Mouse (Mus musculus) embryo, embryonic 10.5 days (tissue): ENCODE data around the gene Prokr1.

Experiments
- DNase-seq: peaks from one replicate; pipeline ENCODE4 v3.0.0-alpha.2; 2015; ENCODE audit warnings: low spot score

Gene Prokr1

GRCm38 (mm10) chr6:87567686-87568593 lies 22.6 kb downstream of the Prokr1 start:
- no peak for DNase-seq

DNA sequence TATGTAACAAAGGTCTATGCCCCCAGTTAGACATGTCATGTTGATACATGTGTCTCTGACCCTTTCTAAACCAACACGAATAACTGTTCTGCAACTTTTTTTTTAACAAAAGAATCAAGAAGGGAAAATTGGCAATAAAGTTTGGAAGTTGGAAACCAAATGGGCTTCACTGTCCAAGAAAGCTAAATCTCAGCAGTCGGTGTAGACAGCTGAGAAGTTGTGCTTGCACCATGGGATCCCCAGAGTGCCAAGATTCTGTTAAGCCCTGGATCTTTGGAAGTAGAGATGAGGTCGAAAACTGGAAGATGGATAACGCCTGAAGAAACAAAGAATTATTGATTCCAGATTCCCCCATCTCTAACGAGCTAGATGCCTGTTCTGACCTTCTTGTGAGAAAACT lies 25.4 kb downstream of the Prokr1 start:
- no peak for DNase-seq

GRCm38 (mm10) chr6:87564356-87564755 lies 26.2 kb downstream of the Prokr1 start:
- no peak for DNase-seq

DNA sequence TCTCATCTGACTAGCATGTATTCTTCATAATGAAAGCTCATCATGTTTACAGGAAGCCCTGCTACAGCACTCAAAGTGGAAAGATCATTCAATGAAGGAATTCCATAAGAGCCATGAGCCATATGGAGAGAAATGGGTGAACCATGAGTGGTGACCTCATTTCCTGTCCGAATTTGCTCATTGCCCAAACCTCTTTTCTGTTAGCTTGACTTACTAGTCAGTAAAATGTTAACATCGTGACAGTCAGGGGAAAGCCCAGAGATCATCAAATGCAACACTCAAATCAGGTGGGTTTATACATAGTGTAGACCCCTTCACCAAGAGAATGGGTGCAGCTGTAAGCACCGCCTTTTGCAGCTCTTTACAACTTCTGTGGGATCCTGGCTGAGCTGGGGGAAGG lies 36.8 kb downstream of the Prokr1 start:
- DNase-seq = no peak

DNA sequence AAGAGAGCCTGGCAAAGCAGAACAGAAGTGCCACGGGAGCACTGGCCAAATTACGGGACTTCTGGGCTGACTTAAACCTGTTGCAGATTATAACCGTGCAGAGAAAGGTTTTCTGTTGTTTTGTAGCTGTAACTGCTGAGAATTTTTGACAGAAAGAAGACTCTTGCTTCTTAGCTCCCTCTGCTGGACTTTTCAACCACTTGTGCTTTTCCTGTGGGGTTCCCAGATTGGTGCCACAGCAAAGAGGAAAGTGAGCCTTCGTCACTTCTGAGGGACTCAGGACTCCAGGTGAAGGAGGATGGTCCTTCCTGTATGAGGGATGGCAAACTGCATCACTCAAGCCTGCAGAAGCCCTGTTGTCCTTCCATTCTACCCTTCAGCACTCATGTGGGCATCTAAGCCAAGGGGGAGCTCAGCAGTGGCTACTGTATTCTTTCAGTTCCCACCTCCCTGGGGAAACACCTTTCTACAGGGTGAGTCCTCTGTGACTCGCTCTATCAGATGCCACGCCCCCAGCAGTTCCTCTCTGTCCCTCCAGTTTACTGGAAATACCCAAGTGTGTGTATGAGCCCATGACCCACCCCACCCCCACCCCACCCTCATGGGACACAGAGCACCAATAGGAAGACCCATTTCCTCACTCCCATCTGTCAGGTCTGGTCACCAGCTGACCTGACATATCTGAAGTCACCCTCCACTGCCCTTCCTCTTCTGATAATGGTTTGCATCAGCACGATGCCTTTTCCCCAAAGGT lies 38.3 kb downstream of the Prokr1 start:
- DNase-seq = peak; percentile 38

- no peak for DNase-seq
These were observed 42.7 kb downstream of the Prokr1 start for GRCm38 (mm10) chr6:87547836-87548235.

DNA sequence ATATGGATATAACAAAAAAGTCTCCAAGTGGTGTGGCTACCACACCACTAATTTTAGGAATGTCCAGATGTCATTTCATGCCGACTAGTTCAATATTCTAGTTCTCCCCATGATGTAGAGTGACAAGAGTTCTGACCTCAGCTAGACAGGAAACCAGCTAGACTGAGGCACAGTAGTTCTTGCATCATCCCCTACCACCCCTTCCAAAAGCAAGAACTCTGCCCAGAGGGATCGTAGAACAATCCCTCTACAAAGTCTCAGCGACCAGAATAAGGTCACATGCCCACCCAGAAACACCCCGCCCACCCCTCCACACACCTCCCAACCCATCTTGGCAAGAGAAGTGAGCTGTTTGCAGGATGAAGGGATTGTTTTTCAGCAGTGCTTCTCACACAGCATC lies 43.1 kb downstream of the Prokr1 start:
- no peak for DNase-seq

DNA sequence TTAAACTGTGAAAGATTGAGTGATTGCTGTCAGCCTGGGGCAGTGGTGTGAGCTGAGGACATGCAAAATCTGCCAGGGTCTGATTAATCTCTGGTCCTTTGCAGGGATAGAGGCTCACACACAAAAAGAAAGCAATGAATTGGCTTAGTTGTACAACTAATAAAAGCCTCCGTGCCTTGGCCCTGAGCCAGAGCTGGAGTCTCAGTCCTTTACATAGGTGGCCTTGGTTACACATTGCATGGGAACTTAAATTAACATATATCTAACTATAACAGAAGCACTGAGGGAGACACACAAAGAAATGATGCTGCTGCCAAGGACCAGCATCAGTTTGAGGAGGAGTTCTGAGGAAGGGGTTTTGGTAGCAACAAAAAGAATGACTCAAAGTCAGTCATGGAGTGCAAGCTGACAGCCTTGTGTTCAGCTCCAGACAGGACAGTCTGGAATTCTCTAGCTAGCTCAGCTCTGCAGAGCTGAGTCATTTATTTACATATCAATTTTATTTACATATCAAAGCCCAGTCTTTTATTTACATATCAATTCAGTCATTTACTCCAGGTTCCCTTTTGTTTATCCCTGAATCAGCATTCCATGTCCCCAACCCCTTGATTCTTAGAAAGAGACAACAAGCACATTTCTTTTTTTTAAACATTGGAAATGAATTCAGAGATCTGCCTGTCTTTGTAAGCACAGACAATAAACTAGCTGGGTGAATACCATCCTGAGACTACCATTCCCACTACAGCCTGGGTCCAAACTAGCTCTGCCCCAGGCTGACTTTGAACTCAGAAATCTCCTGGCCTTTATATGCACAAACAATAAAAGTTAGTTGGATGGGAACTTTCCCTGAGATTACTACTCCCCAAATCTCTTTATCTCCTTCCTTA lies 45.0 kb downstream of the Prokr1 start:
- DNase-seq = peak; percentile 40

DNA sequence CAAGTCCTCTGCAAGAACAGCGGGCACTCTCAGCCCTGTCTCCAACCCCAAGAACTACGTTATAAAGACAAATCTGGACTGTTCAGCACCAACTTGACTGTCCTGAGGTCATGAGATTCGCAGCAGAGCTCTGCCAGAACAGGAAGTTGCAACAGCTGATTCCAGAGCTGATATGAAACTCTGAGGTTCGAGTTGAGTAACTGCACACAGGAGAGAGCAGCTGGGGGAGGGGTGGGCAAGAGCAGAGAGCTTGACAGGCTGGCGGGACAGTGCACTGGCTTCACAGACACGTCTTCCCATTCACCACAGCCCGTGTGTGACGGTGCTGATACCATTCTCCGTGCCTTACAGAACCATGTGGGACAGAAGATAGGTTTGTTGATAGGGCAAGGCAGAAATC lies 48.5 kb downstream of the Prokr1 start:
- peak; percentile 18 for DNase-seq

GRCm38 (mm10) chr6:87541171-87541571 lies 49.4 kb downstream of the Prokr1 start:
- no peak for DNase-seq

DNA sequence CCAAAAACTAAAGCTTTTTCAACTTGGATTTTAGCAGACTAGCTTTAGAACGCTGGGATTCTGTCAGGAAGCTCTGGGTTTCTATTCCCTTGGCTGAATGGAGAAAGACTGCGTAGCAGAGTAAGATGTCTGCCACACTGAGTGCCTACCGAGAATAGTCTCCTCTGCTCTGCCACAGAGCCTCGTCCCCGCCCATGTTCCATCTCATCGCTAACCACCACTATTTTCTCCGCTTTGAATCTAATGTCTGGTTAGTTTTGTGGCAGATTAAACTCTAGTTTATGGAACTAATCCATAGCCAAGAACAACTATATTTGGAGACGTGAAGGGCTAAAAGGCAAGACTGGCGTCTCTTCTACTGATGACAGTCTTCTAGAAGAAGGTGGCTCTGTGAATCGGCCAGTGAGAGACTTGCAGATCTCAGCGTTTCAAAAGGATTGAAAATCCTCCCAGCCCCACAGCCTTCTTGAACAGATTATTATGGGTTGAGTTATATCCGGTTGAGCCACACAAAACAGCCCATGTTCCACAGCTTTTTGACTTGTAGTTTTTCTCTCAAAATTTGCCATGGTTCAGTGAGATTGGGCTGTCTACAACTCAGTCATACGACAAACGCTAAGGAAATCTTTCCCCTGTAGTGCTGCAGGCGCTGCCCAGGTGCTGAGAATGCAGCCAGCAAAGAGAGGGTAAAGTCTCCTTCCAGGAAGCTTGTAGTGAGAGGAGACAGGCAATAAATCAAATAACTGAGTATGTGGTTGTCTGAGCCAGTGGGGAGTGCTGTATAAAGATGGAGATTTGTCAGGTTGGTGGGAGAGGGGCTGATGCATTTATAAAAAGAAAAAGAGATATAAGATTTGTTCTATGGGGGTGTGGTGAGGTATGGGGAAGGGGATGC lies 51.9 kb downstream of the Prokr1 start:
- no peak for DNase-seq

DNA sequence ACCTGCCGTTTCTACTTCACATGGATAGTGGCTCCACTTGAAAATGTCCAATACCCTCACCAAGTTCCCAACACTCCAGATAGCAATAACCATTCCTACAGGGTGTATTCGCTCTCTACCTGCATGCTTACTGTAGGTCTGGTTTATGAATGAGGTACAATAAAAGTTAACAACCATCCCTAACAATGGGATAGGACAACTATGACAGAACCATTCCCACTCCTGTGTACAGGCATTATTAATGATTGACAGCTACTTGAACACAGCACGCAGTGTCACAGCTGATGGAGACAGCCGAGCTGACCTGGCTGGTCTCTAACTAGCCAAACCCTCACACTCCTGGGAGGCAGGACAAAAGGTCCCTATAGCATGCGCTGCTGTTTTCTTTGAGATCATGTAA lies 52.9 kb downstream of the Prokr1 start:
- DNase-seq = no peak

DNA sequence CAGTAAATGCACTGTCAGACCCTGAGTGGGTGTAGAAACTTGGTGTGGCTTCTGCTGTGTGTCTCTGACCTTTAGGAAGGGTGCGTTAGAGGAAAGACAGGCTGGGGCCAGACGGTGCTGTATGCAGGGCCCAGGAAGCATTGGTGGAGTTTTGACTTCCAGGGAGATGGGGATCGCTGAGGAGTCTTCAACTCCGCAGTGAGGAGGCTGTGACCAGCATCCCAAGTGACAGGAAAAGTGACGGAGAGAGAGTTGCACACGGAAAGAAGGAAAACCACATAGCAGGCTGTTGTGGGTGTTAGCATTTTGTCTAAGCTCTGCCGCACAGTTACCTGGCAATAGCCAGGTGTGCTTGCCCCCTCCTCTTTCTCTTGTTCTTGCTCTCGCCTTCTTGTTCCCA lies 54.3 kb downstream of the Prokr1 start:
- no peak for DNase-seq

GRCm38 (mm10) chr6:87535651-87536050 lies 54.9 kb downstream of the Prokr1 start:
- no peak for DNase-seq

- no peak for DNase-seq
These were observed 55.5 kb downstream of the Prokr1 start for GRCm38 (mm10) chr6:87534855-87535575.

DNA sequence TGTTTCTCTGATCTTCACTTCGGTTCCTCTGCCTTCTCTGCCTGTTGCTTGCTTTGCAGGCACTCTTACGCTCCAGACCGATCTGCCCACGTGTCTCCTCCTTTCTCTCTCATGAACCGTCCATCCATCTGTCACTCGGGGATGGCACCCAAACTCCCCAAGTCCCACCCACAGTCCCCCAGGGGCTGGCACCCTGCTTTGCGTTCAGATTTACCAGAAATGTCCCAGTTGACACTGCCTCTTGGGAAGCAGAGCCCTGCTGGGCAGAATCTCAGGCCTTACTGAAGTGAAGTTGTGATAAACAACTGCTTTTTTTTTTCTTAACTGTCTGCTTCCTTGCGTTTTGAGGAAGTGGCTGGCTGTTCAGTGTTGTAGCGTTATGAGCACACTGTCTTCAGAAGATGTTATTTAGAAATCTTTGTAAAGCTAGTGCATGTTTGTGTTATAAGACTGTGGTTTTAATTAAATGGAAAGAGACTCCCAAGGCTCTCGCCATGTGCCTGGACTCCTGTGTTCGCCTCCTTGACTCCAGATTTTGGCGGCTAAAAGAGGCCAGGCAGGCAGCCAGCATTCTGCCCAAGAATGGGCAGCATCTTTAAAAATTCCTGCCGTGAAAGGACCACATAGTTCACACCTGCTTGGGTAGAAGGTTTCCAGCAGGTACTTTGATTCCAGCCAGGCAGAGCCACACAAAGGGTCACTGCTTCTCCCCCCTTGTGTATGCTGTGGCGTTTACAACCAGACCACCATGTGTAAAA lies 57.4 kb downstream of the Prokr1 start, which contains the start of gene Arhgap25:
TSS of gene Arhgap25 (minus strand) at position 307 of the 758 bp plus-strand sequence.
- no peak for DNase-seq

DNA sequence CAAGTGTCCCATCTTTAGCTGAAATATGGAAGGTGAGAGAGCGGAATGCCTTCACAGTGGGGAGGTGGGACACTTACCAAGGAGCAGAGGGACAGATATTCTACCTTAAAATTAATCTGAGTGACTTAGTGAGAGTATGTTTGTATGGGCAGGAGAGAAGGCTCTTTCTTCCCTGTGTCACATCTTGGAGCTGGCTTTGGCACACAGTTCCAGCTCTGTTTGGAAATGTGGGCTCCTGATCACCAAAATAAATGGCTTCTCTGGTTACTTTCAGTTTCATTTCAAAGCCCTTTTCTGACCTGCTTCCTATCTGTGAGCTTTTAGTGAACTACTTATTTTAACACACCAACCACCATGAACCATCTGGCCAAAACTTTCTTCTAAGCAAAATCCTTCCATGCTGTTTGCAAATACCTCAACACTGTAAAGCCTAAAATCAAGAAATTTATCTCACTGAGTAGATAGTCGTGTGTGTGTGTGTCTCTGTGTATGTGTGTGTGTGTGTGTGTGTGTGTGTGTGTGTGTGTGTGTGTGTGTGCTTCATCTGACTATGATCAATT lies 59.0 kb downstream of the Prokr1 start:
- no peak for DNase-seq

- DNase-seq = no peak
These were observed 60.2 kb downstream of the Prokr1 start for GRCm38 (mm10) chr6:87530386-87530785.
